Mouse (Mus musculus): ENCODE results near the gene Sorbs2.

Sorbs2 gene

DNA sequence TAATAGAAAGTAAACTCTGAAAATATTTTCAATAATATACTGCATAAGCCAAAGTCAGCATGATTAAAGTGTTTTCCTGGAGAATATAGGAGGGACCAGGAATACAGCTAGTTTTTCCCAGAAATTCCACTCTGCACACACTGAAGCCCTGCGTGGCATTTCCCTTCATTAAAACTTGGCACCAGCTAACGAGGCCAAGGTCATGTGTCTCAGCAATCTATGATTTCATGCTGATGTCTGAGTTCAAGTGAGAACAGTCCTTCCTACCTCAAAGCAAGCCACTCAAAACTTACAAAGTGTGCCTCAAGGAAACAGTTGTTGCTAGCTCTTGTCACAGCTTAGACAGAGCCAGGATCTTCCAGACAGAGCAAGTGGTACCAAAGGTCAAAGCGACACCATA is 173.6 kb downstream of the Sorbs2 start:
- no peak for DNase-seq (ENCODE audit: low read depth, low spot score)

DNA sequence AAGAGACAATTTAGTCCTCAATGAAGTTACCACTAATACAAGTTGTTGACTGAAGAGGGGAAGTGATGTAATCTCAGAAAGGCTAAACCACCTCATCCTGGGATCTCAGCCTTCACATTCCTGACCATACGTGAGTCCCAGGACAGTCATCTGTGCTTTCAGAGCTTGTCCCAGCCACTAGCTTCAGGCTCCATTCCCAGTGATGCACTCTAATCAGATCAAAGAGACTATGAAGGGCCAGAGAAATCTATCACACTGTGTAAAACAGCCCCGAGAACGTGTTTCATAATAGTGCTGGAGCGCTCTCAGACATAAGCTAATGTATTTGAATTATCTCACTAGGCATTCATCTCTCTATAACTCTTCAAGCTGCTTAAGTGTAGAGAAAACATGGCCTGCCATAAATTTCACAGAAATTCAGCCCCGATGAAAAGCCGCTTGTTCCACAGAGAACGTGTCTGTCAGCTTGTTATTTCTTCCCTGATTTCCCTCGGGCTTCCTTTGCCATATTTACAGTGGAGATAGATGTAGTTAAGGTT is 175.3 kb downstream of the Sorbs2 start:
- DNase-seq (ENCODE audit: low read depth, low spot score): no peak

- DNase-seq (ENCODE audit: low read depth, low spot score): peak; percentile 38
These were observed 180.5 kb downstream of the Sorbs2 start for GRCm38 (mm10) chr8:45687942-45688695.

GRCm38 (mm10) chr8:45689611-45690207 is 182.1 kb downstream of the Sorbs2 start:
- no peak for DNase-seq (ENCODE audit: low read depth, low spot score)

DNA sequence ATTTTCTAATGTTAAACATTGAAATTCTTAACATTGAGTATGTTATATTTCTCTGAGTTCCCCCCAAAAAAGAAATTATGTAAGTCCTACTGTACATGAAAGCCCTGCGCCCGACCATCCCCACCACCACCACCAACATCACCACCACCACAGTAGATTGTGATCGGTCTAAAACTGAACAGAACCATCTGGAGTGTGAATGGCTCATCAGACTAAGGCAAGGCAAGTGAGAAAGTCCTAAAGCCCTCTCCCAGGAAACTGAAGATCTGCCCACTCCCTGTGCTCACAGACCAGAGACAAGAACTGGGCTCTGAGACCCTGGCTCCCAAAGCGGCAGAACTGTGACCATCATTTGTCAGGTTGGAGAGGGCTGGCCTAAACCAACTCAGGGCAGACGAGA is 192.5 kb downstream of the Sorbs2 start:
- peak; percentile 80 for DNase-seq (ENCODE audit: low read depth, low spot score)

- DNase-seq (ENCODE audit: low read depth, low spot score): peak; percentile 74
These were observed 196.1 kb downstream of the Sorbs2 start for GRCm38 (mm10) chr8:45703700-45704101.

DNA sequence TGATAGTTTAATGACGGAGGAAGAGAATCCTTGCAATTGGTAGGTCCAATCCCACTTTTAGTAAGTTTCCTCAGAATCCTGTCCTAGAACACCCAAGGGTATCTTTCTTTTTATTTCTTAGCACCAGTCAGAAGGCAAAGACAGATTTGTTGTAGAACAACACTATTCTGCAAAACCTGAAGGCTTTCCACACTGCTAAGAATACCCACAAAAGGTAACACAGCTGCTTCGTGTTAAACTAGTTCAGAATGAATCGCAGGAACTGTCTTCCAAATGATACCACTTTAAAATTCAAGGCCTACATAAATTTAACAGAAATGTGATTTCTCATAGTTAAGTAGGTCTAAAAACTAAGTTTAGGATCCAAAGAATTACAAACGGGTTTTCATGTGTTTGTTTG is 201.5 kb downstream of the Sorbs2 start:
- peak; percentile 49 for DNase-seq (ENCODE audit: low read depth, low spot score)

GRCm38 (mm10) chr8:45709734-45710133 is 202.1 kb downstream of the Sorbs2 start:
- no peak for DNase-seq (ENCODE audit: low read depth, low spot score)

DNA sequence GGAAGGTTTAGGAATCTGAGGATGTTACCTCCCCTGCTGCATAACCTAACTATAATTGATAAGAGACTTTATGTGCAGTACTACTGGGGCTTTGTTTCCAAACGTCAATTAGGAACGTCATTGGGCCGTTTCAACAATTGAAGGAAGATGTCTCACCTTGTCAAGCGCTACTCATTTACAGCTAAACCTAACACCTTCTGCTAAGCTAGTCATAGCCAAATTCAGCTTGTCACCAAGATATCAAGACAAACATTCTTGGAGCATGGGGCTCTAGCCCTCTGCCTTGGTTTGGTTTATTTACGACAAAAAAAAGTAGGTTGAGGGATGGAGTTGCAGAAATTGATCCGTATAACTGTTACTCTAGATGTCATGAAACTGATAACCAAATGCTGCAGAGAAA is 205.0 kb downstream of the Sorbs2 start:
- no peak for DNase-seq (ENCODE audit: low read depth, low spot score)

GRCm38 (mm10) chr8:45714806-45715205 is 207.2 kb downstream of the Sorbs2 start:
- DNase-seq (ENCODE audit: low read depth, low spot score): no peak

DNA sequence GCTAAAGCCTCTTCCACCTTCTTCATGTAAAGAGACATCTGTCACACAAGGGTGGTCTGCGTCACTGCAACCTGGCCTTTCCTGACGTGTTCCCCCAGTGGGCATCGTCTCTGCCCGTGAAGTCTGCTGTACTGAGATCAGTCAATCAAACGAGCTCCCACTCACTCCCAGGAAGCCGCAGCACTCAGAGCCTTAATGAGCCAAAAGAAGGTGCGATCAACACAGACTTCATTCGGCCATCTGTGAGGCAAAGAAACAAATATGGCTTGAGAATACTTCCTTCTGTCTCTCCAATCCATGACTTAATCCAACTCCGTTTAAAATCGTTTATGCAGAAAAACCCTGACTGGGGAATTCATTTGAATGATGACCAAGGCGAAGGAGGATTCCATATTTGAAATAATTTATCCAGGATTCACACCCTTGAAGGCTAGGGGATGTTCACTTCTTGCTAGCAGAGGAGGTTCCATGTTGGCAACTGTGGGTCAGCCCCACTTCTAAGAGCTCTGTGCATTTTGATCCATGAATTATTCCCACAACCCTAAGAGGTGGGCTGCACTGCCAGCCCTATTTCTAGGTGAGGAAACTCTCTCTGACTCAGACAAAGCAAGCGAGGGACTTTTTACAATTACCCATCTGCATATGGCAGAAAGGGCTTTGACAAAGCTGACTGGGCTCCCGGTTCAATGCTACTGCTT is 207.9 kb downstream of the Sorbs2 start:
- peak; percentile 86 for DNase-seq (ENCODE audit: low read depth, low spot score)

DNA sequence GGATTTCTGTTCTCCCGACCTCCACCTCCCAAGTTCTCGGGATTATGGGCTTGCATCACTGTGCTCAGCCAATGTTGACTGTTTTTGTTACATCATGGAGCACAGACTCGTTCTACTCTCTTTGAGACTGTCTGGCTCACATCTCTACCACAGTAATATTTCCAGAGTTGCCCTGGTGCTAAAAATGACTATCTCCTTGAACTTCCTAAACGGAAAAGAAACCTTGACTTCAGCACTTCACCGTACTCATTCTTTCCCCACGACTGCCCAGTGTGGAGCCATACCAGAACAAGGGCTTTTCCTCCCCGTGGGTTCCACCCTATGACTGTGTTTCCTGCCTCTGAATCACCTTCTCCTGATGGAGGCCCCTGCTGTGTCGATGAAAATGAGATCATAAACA is 212.2 kb downstream of the Sorbs2 start:
- no peak for DNase-seq (ENCODE audit: low read depth, low spot score)

GRCm38 (mm10) chr8:45724204-45724603 is 216.6 kb downstream of the Sorbs2 start:
- no peak for DNase-seq (ENCODE audit: low read depth, low spot score)

DNA sequence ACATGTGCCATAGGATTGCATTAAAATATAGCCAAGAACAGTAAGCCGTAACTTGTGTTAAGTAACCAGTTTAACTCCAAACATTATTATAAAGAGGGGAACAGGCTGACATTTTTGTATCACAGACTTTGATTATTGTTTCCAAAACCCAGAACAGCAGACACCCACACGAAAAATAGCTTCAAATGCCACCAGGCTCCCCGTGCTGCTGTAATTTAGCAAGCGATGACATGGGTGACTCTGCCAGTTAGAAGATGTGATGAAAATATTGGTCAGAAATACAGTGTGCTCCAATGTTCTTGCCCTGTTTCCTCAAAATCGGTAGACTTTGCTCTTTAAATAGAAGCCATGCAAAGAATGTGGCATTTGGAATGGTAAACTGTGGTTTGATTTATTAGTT is 217.7 kb downstream of the Sorbs2 start:
- peak; percentile 54 for DNase-seq (ENCODE audit: low read depth, low spot score)

DNA sequence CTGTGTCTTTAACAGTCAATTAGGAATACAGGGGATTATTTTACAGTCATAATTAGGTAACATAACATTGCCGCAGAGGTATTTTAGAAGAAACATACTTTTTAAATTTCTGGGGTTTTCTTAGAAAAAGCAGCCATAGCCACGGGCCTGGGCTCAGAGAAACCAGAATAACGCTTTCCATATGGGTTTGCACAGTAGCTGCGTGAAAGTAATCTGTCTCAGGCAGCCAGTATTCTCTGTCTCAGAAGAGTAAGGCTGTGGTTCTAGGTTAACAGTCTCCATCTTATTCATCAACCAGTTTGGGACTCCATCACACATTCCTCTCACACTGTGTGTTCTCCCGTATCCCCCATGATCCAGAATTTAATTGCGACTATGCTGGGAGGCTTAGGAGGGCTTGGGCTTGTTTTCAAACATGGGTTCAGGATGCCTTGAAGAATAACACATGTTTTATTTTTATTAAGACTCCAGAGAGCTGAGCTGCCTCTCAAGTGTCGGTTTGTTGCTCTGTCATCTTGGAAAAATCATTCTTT is 222.3 kb downstream of the Sorbs2 start:
- no peak for DNase-seq (ENCODE audit: low read depth, low spot score)

- DNase-seq (ENCODE audit: low read depth, low spot score): peak; percentile 37
These were observed 223.2 kb downstream of the Sorbs2 start for GRCm38 (mm10) chr8:45730795-45731194.

DNA sequence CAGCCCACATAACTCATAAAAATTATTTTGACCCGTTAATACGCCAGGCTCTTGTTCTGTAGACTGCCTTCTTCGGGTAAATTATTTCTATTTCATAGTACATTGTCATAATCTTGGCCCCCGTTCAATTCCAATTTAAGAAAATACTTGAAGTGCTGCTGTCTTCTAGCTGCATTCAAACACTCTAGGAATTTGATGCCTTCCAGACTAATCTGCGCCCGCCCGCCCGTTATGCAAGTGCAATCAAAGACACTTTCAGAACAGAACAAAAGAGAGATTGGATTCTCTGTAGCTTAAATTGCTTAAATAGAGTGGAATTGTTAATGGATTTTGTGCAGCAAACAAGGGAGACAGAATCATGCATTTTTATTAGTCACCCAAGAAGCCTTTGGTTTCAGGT is 226.5 kb downstream of the Sorbs2 start:
- peak; percentile 59 for DNase-seq (ENCODE audit: low read depth, low spot score)

GRCm38 (mm10) chr8:45737266-45737665 is 229.7 kb downstream of the Sorbs2 start:
- no peak for DNase-seq (ENCODE audit: low read depth, low spot score)

DNA sequence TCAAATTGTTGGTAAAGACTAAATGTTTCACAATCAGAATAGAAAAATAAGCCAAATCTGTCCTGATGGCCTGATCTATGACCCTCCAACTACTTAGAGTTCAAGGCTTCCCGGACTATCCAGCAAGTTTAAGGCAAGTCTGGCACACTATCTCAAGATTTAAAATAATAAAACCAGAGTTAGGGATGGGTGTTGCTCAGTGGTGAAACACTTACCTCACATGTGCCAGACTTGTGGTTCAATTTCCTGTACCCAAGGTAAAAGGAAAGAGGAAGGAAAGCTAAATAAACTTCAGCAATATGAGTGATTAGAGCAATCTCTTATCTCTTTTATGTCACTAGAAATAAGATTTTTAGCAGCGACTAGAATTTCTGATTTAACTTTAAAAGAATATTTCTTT is 235.7 kb downstream of the Sorbs2 start:
- DNase-seq (ENCODE audit: low read depth, low spot score): no peak

- DNase-seq (ENCODE audit: low read depth, low spot score): no peak
These were observed 236.2 kb downstream of the Sorbs2 start for GRCm38 (mm10) chr8:45743739-45744138.

- peak; percentile 81 for DNase-seq (ENCODE audit: low read depth, low spot score)
These were observed 244.2 kb downstream of the Sorbs2 start for GRCm38 (mm10) chr8:45751512-45752502.
